Mouse (Mus musculus): ENCODE results near the gene Ctxn1.

GRCm38 (mm10) chr8:4252934-4253841 is 5.9 kb downstream of the Ctxn1 start, which contains the start of gene Snapc2:
- TF ChIP-seq TAL1 (IDR thresholded peaks at IDR 0.05; ENCODE audit: low read length) (no peak), GATA1 (IDR thresholded peaks at IDR 0.05; ENCODE audit: low read length) (no peak)

All from erythroblast, embryonic 14.5 days (primary cell).